In genomic region chr6:119543456-119543802, GRCm38 (mm10) we compare ENCODE assay signal across 8 mouse cellular contexts. TPM values are rescaled to one million over a fixed set of nuclear protein-coding genes. Genes with fewer than 3 reads are reported as not detected.
A peak's percentile ranks its signal among the peaks of the same experiment; 100 is the strongest.
DNase-seq lines count a peak whose midpoint lies in the region; ATAC-seq and TF ChIP-seq lines count a peak whose summit lies in the region.

No protein-coding gene starts in this region.

- WGBS in hindbrain, embryonic 10.5 days, result 2% methylated on average over 30 of the region's 30 CpGs
- 3% methylated on average over 28 of the region's 30 CpGs for WGBS in liver, postnatal 0 days (ENCODE audit: insufficient replicate concordance)
- under 1% methylated on average over 30 of the region's 30 CpGs for WGBS in stomach, postnatal 0 days

- no peaks in the 10 kb centered on the region; the same call in 1 of the 2 replicates for H3K9me3 ChIP-seq in hindbrain, embryonic 10.5 days
- H3K9me3 ChIP-seq in liver, postnatal 0 days (ENCODE audit: low read length), result no peaks in the 10 kb centered on the region
- H3K9me3 ChIP-seq in stomach, postnatal 0 days (ENCODE audit: control insufficient read depth, low read length), result no peaks in the 10 kb centered on the region

- H3K9ac ChIP-seq in liver, postnatal 0 days (replicated peaks), result no peak overlapping the region
- peak overlapping the region; percentile 68 for H3K9ac ChIP-seq in stomach, postnatal 0 days (ENCODE audit: low read length)

- peak overlapping the region; percentile 93 for H3K4me2 ChIP-seq in liver, postnatal 0 days (ENCODE audit: low read depth, low read length)
- H3K4me2 ChIP-seq in stomach, postnatal 0 days (replicated peaks; ENCODE audit: low read depth), result peak overlapping the region; percentile 98

- H3K27me3 ChIP-seq in hindbrain, embryonic 10.5 days (ENCODE audit: insufficient read depth, poor library complexity, severe bottlenecking), result peaks cover 66% of the 10 kb centered on the region
- peaks cover 40% of the 10 kb centered on the region for H3K27me3 ChIP-seq in liver, postnatal 0 days (ENCODE audit: insufficient read depth, low read length)
- H3K27me3 ChIP-seq in stomach, postnatal 0 days (ENCODE audit: control insufficient read depth, insufficient read depth, low read length), result no peaks in the 10 kb centered on the region

- H3K36me3 ChIP-seq in hindbrain, embryonic 10.5 days, result no peaks in the 10 kb centered on the region
- H3K36me3 ChIP-seq in liver, postnatal 0 days (replicated peaks; ENCODE audit: insufficient read depth, low read length), result no peaks in the 10 kb centered on the region
- H3K36me3 ChIP-seq in stomach, postnatal 0 days (ENCODE audit: control insufficient read depth, insufficient read depth, low read length), result no peaks in the 10 kb centered on the region

- H3K4me3 ChIP-seq in hindbrain, embryonic 10.5 days, result peak overlapping the region; percentile 75
- H3K4me3 ChIP-seq in liver, postnatal 0 days (ENCODE audit: low read depth, low read length), result peak overlapping the region; percentile 57
- H3K4me3 ChIP-seq in stomach, postnatal 0 days (ENCODE audit: low read depth, low read length), result peak overlapping the region; percentile 70

- TF ChIP-seq EP300 in liver, postnatal 0 days (IDR thresholded peaks at IDR 0.05; ENCODE audit: low read depth), result no peak
- no peak for TF ChIP-seq EP300 in stomach, postnatal 0 days (optimal IDR thresholded peaks at IDR 0.05)

- TF ChIP-seq CTCF in liver, postnatal 0 days (IDR thresholded peaks at IDR 0.05; ENCODE audit: low read depth), result no peak
- TF ChIP-seq CTCF in stomach, postnatal 0 days (IDR thresholded peaks at IDR 0.05; ENCODE audit: low read depth), result peak; percentile 30

- peak; percentile 25 for DNase-seq in adrenal gland, postnatal 10 days
- DNase-seq in adrenal gland, postnatal 25 days, result no peak
- peak; percentile 13 for DNase-seq in right cerebral cortex, postnatal 4 days
- DNase-seq in right cerebral cortex, postnatal 25 days, result no peak
- peak; percentile 56 for DNase-seq in hindbrain, embryonic 10.5 days (ENCODE audit: low spot score)
- DNase-seq in liver, postnatal 0 days, result no peak
- DNase-seq in stomach, postnatal 0 days (ENCODE audit: low spot score), result peak; percentile 21
- DNase-seq in layer of hippocampus, adult 11-12 months (ENCODE audit: low spot score), result no peak

- no peak for ATAC-seq in liver, postnatal 0 days
- ATAC-seq in stomach, postnatal 0 days (ENCODE audit: low FRiP score, low TSS enrichment), result no peak

- peak overlapping the region; percentile 91 for H3K27ac ChIP-seq in hindbrain, embryonic 10.5 days
- no peak overlapping the region for H3K27ac ChIP-seq in liver, postnatal 0 days (ENCODE audit: low read depth)
- H3K27ac ChIP-seq in stomach, postnatal 0 days (replicated peaks), result no peak overlapping the region

- H3K4me1 ChIP-seq in hindbrain, embryonic 10.5 days (replicated peaks), result peaks cover 34% of the 10 kb centered on the region
- peaks cover 3% of the 10 kb centered on the region; the same call in 1 of the 2 replicates for H3K4me1 ChIP-seq in liver, postnatal 0 days (ENCODE audit: insufficient read depth)
- no peaks in the 10 kb centered on the region for H3K4me1 ChIP-seq in stomach, postnatal 0 days (replicated peaks; ENCODE audit: control insufficient read depth, insufficient read depth)

RNA-seq across cellular contexts. Expression of gene Wnt5b, which starts 0.7 kb away (rescaled TPM):
- total RNA-seq in adrenal gland, postnatal 10 days (2021), result 1 to 10 TPM; 3.1 to 3.7 TPM
- 1.7 and 2.7 TPM in 2 replicates for total RNA-seq in adrenal gland, postnatal 25 days (2021)
- 7.9 and 8.8 TPM in 2 replicates for polyA plus RNA-seq in hindbrain, embryonic 10.5 days (2016; fragmentation: Nextera tagmentation; extraction: Ambion mirVana)
- 0.31 and 0.36 TPM in 2 replicates for polyA plus RNA-seq in liver, postnatal 0 days (2015; fragmentation: Nextera tagmentation; extraction: Ambion mirVana)
- polyA plus RNA-seq in stomach, postnatal 0 days (2015; fragmentation: Nextera tagmentation; extraction: Ambion mirVana), result 4.5 and 5.2 TPM in 2 replicates

Comparison
In these comparisons a context has a peak if more than half of its experiments do, and no peak if none do; other contexts are left out.
1. DNase-seq: peak in adrenal gland, postnatal 10 days (single experiment), right cerebral cortex, postnatal 4 days (single experiment), hindbrain, embryonic 10.5 days (single experiment) and stomach, postnatal 0 days (single experiment); none in adrenal gland, postnatal 25 days (single experiment), right cerebral cortex, postnatal 25 days (single experiment), liver, postnatal 0 days (single experiment) and layer of hippocampus, adult 11-12 months (single experiment).
2. Peak in every context shown above with its lines, with median percentiles within 50 percentile points of each other: H3K4me3 ChIP-seq.